Mouse (Mus musculus): Measurements from ENCODE around the gene Ppp1ca.

Ppp1ca gene

GRCm38 (mm10) chr19:4150567-4151487, 41.0 kb upstream of the Ppp1ca start:
- TF ChIP-seq GATA4 (IDR thresholded peaks at IDR 0.05; ENCODE audit: insufficient replicate concordance, low read length) = no peak

- no peak for TF ChIP-seq GATA4 (IDR thresholded peaks at IDR 0.05; ENCODE audit: insufficient replicate concordance, low read length)
Measured at GRCm38 (mm10) chr19:4151488-4151860, 40.4 kb upstream of the Ppp1ca start.

- no peak for TF ChIP-seq GATA4 (IDR thresholded peaks at IDR 0.05; ENCODE audit: insufficient replicate concordance, low read length)
Measured at GRCm38 (mm10) chr19:4151898-4152297, 40.0 kb upstream of the Ppp1ca start.

- TF ChIP-seq GATA4 (IDR thresholded peaks at IDR 0.05; ENCODE audit: insufficient replicate concordance, low read length) = no peak
Measured at GRCm38 (mm10) chr19:4152445-4153231, 39.2 kb upstream of the Ppp1ca start.

GRCm38 (mm10) chr19:4153232-4153654, 38.6 kb upstream of the Ppp1ca start, which contains the start of gene Ptprcap:
TSS of gene Ptprcap (plus strand) at chr19:4153604.
- no peak for TF ChIP-seq GATA4 (IDR thresholded peaks at IDR 0.05; ENCODE audit: insufficient replicate concordance, low read length)

- no peak for TF ChIP-seq GATA4 (IDR thresholded peaks at IDR 0.05; ENCODE audit: insufficient replicate concordance, low read length)
Measured at GRCm38 (mm10) chr19:4154437-4155222, 37.2 kb upstream of the Ppp1ca start.

- no peak for TF ChIP-seq GATA4 (IDR thresholded peaks at IDR 0.05; ENCODE audit: insufficient replicate concordance, low read length)
Measured at GRCm38 (mm10) chr19:4155223-4156072, 36.4 kb upstream of the Ppp1ca start.

GRCm38 (mm10) chr19:4156073-4156579, 35.7 kb upstream of the Ppp1ca start:
- TF ChIP-seq GATA4 (IDR thresholded peaks at IDR 0.05; ENCODE audit: insufficient replicate concordance, low read length) = no peak

GRCm38 (mm10) chr19:4156771-4157170, 35.1 kb upstream of the Ppp1ca start:
- TF ChIP-seq GATA4 (IDR thresholded peaks at IDR 0.05; ENCODE audit: insufficient replicate concordance, low read length) = no peak

- TF ChIP-seq GATA4 (IDR thresholded peaks at IDR 0.05; ENCODE audit: insufficient replicate concordance, low read length) = no peak
Measured at GRCm38 (mm10) chr19:4159049-4159448, 32.8 kb upstream of the Ppp1ca start.

- no peak; the same call in 1 of the 2 replicates for TF ChIP-seq GATA4 (IDR thresholded peaks at IDR 0.05; ENCODE audit: insufficient replicate concordance, low read length)
Measured at GRCm38 (mm10) chr19:4162646-4163542, 29.0 kb upstream of the Ppp1ca start, which contains the start of gene Rps6kb2. TSS of gene Rps6kb2 (minus strand) at chr19:4163354.

GRCm38 (mm10) chr19:4163543-4163887, 28.4 kb upstream of the Ppp1ca start:
- TF ChIP-seq GATA4 (IDR thresholded peaks at IDR 0.05; ENCODE audit: insufficient replicate concordance, low read length) = no peak

GRCm38 (mm10) chr19:4164100-4164499, 27.8 kb upstream of the Ppp1ca start:
- TF ChIP-seq GATA4 (IDR thresholded peaks at IDR 0.05; ENCODE audit: insufficient replicate concordance, low read length) = no peak
